Mouse (Mus musculus) lung, embryonic 14.5 days (tissue): Measurements from ENCODE around the gene Zdhhc19. TPM values are rescaled to one million over a fixed set of nuclear protein-coding genes. Genes with fewer than 3 reads are reported as not detected.

Source experiments
- ATAC-seq: fragments of 200-750 bp; cut with Nextera tagmentation; 2 replicates; pipeline ENCODE4 v1.8.0; 2017; ENCODE audit warnings: mild to moderate bottlenecking, moderate TSS enrichment, moderate library complexity; ENCODE audit not compliant: insufficient read depth
- DNase-seq: peaks from one replicate; pipeline ENCODE4 v3.0.0-alpha.2; 2015
- H3K27ac ChIP-seq: fragments of 300-500 bp; sonication (generic); 2 replicates; pipeline ENCODE4 v1.5.1; 2014; ENCODE audit warnings: low read depth, mild to moderate bottlenecking, moderate library complexity
- H3K27me3 ChIP-seq: fragments of 300-500 bp; sonication (generic); 2 replicates; pipeline ENCODE4 v1.6.1; 2014; ENCODE audit warnings: low read length, control low read depth; ENCODE audit not compliant: insufficient read depth
- H3K36me3 ChIP-seq: fragments of 300-500 bp; sonication (generic); 2 replicates; pipeline ENCODE4 v1.6.1; 2014; ENCODE audit warnings: control low read depth; ENCODE audit not compliant: insufficient read depth
- H3K4me1 ChIP-seq: fragments of 300-500 bp; sonication (generic); 2 replicates; pipeline ENCODE4 v1.6.1; 2014; ENCODE audit warnings: antibody characterized with exemption, control low read depth; ENCODE audit not compliant: insufficient read depth
- H3K4me2 ChIP-seq: fragments of 300-500 bp; sonication (generic); 2 replicates; pipeline ENCODE4 v1.6.1; 2014; ENCODE audit warnings: mild to moderate bottlenecking
- H3K4me3 ChIP-seq: fragments of 300-500 bp; sonication (generic); 2 replicates; pipeline ENCODE4 v1.5.1; 2014; ENCODE audit warnings: low read depth, low read length
- H3K9ac ChIP-seq: fragments of 300-500 bp; sonication (generic); 2 replicates; pipeline ENCODE4 v1.6.1; 2014
- H3K9me3 ChIP-seq: fragments of 300-500 bp; sonication (generic); 2 replicates; pipeline ENCODE4 v1.6.1; 2016; ENCODE audit warnings: low read depth, low read length, control low read depth
- CTCF ChIP-seq: IDR thresholded peaks from 2 replicates; pipeline ENCODE4 v1.5.1; 2016; ENCODE audit warnings: antibody characterized with exemption, low read depth
- WGBS: fragments of 180-500 bp; shearing (Covaris S2); extraction: QIAGEN DNeasy Blood & Tissue Kit; methylation state at CpG from one replicate; pipeline ENCODE4 v1.1.7; 2014; 5-methylcytosine and 5-hydroxymethylcytosine counted together
- polyA plus RNA-seq: library from polyadenylated mRNA; unstranded; fragments of >200 nt; fragmentation: Nextera tagmentation; extraction: Ambion mirVana; gene quantifications from 2 replicates; pipeline ENCODE4 v1.2.1, GENCODE M21; 2014

Gene Zdhhc19
- polyA plus RNA-seq, 1 experiment from 2014 or later, result not detected

DNA sequence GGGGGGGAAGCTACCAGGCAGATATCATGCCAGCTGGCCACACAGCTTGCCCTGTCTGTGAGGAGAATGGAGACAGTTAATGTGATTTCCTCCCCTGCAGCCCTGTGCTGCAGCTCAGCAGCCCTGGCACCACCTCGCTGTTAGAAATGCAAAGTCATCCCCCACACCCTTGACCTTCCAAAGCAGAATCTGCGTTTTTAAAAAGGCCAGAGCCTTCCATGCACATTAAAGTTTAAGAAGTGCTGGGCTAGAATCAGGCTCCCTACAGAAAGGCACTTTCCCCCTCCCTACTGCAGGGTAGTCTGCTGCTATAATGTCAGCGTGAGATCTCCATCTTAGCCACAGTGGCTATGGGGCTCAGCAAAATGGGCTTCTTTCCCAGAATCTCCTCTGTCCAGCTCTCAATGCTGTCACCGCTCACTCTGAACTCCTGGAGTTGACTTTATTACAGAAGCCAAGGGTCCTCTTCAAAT is 101.9 kb downstream of the Zdhhc19 start:
- Histone ChIP-seq H3K9me3 (no peaks in the 10 kb centered on the region), H3K4me1 (no peaks in the 10 kb centered on the region; the same call in 1 of the 2 replicates), H3K36me3 (no peaks in the 10 kb centered on the region), H3K4me2 (no peak overlapping the region), H3K4me3 (no peak overlapping the region), H3K27ac (peak overlapping the region; percentile 27; the same call in 1 of the 2 replicates), H3K9ac (no peak overlapping the region), H3K27me3 (no peaks in the 10 kb centered on the region)
- DNase-seq (peak; percentile 68), ATAC-seq (no peak; the same call in 1 of the 2 replicates)
- 16% methylated on average over 4 of the region's 4 CpGs for WGBS
- no peak for TF ChIP-seq CTCF

DNA sequence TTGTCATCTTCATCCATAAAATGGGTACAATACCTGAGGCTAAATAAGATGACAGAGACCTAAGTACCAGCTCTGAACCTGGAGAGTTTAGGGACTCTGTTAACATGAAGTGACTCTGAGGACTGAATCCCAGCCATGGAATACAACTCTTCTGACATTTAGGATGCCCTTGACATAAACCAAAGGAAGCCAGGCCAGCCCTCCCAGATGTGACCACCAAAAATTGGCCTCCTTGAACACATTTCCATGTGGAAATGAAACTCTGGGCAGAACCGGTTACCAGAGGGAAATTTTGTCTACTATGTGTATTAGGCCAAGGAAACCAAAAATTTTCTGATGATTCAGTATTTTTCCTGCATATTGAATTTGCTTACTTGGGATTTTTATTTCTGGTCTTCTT is 103.1 kb downstream of the Zdhhc19 start:
- ATAC-seq, result no peak
- Histone ChIP-seq H3K36me3 (no peaks in the 10 kb centered on the region), H3K27me3 (no peaks in the 10 kb centered on the region), H3K9me3 (no peaks in the 10 kb centered on the region), H3K4me1 (no peaks in the 10 kb centered on the region), H3K4me2 (no peak overlapping the region), H3K27ac (no peak overlapping the region), H3K9ac (no peak overlapping the region), H3K4me3 (no peak overlapping the region)
- 91% methylated on average over 1 of the region's 1 CpGs for WGBS
- no peak for DNase-seq
- no peak for TF ChIP-seq CTCF

- 54% methylated on average over 3 of the region's 3 CpGs for WGBS
- Histone ChIP-seq H3K27ac (peak overlapping the region; percentile 69), H3K9me3 (no peaks in the 10 kb centered on the region), H3K9ac (no peak overlapping the region), H3K4me3 (no peak overlapping the region), H3K4me2 (no peak overlapping the region), H3K27me3 (no peaks in the 10 kb centered on the region), H3K36me3 (no peaks in the 10 kb centered on the region), H3K4me1 (no peaks in the 10 kb centered on the region)
- DNase-seq (peak; percentile 27), ATAC-seq (no peak)
- TF ChIP-seq CTCF, result no peak
These were observed 106.2 kb downstream of the Zdhhc19 start for GRCm38 (mm10) chr16:32602193-32602685.

- Histone ChIP-seq H3K4me2 (peak overlapping the region; percentile 89), H3K4me1 (0 out of 2 replicates have a peak, but pooled peaks cover 3% of the 10 kb centered on the region), H3K27me3 (no peaks in the 10 kb centered on the region), H3K9me3 (no peaks in the 10 kb centered on the region), H3K4me3 (no peak overlapping the region), H3K9ac (no peak overlapping the region), H3K27ac (0 out of 2 replicates have a peak overlapping the region, but pooled peaks have one; percentile 94), H3K36me3 (no peaks in the 10 kb centered on the region)
- WGBS, result 51% methylated on average over 7 of the region's 7 CpGs
- TF ChIP-seq CTCF, result no peak
- no peak for ATAC-seq
- DNase-seq, result no peak
These were observed 111.7 kb downstream of the Zdhhc19 start for GRCm38 (mm10) chr16:32607562-32608343.

GRCm38 (mm10) chr16:32608344-32608711 is 112.3 kb downstream of the Zdhhc19 start:
- Histone ChIP-seq H3K9me3 (no peaks in the 10 kb centered on the region), H3K4me2 (peak overlapping the region; percentile 89), H3K9ac (no peak overlapping the region; the same call in 1 of the 2 replicates), H3K27me3 (no peaks in the 10 kb centered on the region), H3K36me3 (0 out of 2 replicates have a peak, but pooled peaks cover under 1% of the 10 kb centered on the region), H3K4me1 (0 out of 2 replicates have a peak, but pooled peaks cover 3% of the 10 kb centered on the region), H3K27ac (peak overlapping the region; percentile 94; the same call in 1 of the 2 replicates), H3K4me3 (peak overlapping the region; percentile 84)
- no peak for TF ChIP-seq CTCF
- 9% methylated on average over 8 of the region's 8 CpGs for WGBS
- ATAC-seq (no peak), DNase-seq (no peak)

DNA sequence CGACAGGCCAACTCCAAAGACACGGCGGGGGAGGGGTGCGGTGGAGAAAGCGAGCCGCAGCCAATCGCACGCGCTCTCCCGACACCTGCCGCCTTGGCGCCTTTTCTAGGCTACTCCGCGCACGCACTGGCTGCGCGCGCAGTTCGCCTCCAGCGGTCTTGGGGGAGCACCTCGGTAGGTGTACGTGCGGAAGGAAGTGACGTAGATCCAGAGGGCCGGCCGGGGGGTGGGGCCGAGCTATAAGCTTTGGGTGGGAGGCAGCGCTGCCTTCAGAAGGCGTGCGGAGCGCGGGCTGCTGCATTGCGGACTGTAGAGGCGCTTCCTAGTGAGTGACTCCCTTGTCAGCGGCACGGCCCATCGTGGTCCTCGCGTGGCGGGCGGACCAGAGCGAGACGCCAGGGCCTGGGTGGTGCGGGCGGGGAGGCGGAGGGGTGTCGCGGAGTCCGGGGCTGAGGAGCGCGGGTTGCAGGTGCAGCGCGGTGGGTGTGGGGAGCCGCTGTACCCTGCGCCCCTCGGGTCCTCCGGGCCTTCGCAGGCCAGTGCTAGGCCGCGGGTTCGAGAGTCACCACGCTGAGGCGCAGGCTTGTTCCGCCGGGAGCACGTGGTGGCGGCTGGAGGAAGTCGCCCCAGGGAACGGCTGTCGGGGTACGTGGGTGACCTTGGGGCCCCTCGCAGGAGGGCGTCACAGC is 112.8 kb downstream of the Zdhhc19 start, which contains the start of gene Tfrc:
Gene Tfrc (plus strand): TSS at position 209 of the 689 bp plus-strand sequence.
- H3K27me3 ChIP-seq, result no peaks in the 10 kb centered on the region
- peak; percentile 99 for ATAC-seq
- under 1% methylated on average over 72 of the region's 73 CpGs for WGBS

More for the DNA sequence above, 112.8 kb downstream of the Zdhhc19 start, which contains the start of gene Tfrc:
- peak; percentile 98 for DNase-seq
- Histone ChIP-seq H3K4me3 (peak within 1 kb of the TSS; percentile 84), H3K36me3 (0 out of 2 replicates have a peak, but pooled peaks cover 4% of the 10 kb centered on the region), H3K27ac (peak within 1 kb of the TSS; percentile 94), H3K9me3 (no peaks in the 10 kb centered on the region), H3K4me2 (peak within 1 kb of the TSS; percentile 89), H3K9ac (peak within 1 kb of the TSS; percentile 82), H3K4me1 (0 out of 2 replicates have a peak, but pooled peaks cover 3% of the 10 kb centered on the region)
- no peak for TF ChIP-seq CTCF
